Mouse (Mus musculus): ENCODE measurements around the gene Mta1. TPM values are rescaled to one million over a fixed set of nuclear protein-coding genes. Genes with fewer than 3 reads are reported as not detected.

Gene Mta1
- polyA plus RNA-seq, 1 experiment from 2014 or later: 11.3 TPM

DNA sequence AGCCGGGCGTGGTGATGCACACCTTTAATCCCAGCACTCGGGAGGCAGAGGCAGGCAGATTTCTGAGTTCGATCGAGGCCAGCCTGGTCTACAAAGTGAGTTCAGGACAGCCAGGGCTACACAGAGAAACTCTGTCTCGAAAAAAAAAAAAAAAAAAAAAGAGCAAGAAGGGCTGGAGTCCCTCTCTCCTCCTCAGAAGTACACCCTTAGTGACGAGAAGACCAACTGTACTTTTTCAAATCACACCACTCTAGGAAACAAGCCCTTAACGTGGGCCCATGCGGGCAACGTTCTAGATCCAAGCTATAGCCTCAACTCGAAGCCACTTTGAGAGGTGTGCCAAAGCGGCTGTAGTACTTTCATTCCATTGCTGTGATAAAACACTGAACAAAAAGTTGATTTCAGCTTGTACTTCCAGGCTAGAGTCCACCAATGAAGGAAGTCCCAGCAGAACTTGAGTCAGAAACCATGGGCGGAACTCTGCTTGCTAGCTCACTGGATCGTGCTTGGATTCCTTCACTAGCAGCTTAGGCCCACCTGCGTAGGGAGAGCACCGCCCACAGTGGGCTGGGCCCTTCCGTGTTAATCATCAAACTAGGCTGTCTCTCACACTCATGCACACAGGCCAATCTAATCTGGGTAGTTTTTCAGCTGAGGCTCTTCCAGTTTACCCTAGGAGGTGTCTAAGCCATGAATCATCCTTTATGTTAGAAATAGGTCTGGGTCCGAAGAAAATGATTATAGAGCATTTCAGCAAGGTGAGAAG lies 79.1 kb downstream of the Mta1 start:
- WGBS: 82% methylated on average over 18 of the region's 18 CpGs
- H3K36me3 ChIP-seq: no peaks in the 10 kb centered on the region
- no peak overlapping the region for H3K9ac ChIP-seq
- no peaks in the 10 kb centered on the region for H3K27me3 ChIP-seq (replicated peaks)
- no peak overlapping the region for H3K4me3 ChIP-seq (replicated peaks)
- no peak overlapping the region for H3K27ac ChIP-seq
- ATAC-seq: peak; percentile 49
- no peak overlapping the region for H3K4me2 ChIP-seq (replicated peaks)
- H3K4me1 ChIP-seq (replicated peaks): no peaks in the 10 kb centered on the region
- H3K9me3 ChIP-seq: no peaks in the 10 kb centered on the region

DNA sequence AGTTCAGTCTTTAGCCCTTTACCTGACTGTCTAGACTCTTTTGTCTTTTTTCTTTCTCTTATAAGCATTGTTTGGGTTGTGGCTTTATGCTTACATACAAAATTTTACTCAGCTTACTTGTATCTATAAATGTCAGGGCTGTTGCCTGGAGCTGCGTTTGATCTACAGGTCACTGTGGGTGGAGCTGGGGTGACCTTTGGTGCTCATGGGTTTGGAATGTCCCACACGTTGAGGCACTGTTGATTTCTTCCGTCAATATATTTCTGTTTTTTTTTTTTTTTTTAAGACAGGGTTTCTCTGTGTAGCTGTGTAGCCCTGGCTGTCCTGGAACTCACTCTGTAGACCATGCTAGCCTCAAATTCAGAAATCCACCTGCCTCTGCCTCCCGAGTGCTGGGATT lies 82.9 kb downstream of the Mta1 start:
- no peak overlapping the region for H3K27ac ChIP-seq
- no peak overlapping the region for H3K4me3 ChIP-seq (replicated peaks)
- ATAC-seq: no peak
- H3K36me3 ChIP-seq: no peaks in the 10 kb centered on the region
- peaks cover 8% of the 10 kb centered on the region for H3K4me1 ChIP-seq (replicated peaks)
- 43% methylated on average over 4 of the region's 4 CpGs for WGBS
- H3K27me3 ChIP-seq (replicated peaks): peaks cover 15% of the 10 kb centered on the region
- no peak overlapping the region for H3K9ac ChIP-seq
- H3K4me2 ChIP-seq (replicated peaks): no peak overlapping the region
- no peaks in the 10 kb centered on the region for H3K9me3 ChIP-seq

DNA sequence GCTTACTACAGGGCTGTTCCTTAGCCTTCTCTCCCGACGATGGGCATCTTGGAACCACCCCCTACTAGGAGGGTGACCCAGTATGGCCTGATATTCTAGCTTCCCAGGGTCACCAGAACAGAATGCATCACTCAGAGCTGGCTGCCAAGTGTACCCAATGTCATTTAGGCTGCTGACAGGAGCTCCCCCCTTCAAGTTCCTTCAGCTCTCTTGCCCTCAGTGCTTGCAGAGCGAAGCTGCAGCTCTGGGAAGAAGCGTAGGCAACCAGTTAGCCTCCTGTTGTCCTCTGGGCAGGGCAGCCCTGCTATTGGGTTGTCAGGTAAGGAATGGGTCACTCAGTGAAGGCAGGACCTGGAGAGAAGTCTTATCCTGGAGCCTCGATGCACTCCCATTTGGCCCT lies 86.9 kb downstream of the Mta1 start:
- H3K9me3 ChIP-seq: no peaks in the 10 kb centered on the region
- no peak overlapping the region for H3K27ac ChIP-seq
- no peak overlapping the region for H3K9ac ChIP-seq
- H3K27me3 ChIP-seq (replicated peaks): peaks cover 33% of the 10 kb centered on the region
- no peak for ATAC-seq
- no peak overlapping the region for H3K4me3 ChIP-seq (replicated peaks)
- 0 out of 2 replicates have a peak, but pooled peaks cover 5% of the 10 kb centered on the region for H3K36me3 ChIP-seq
- WGBS: 65% methylated on average over 5 of the region's 5 CpGs
- peaks cover 29% of the 10 kb centered on the region for H3K4me1 ChIP-seq (replicated peaks)
- peak overlapping the region; percentile 95; the same call in 1 of the 2 replicates for H3K4me2 ChIP-seq (replicated peaks)

DNA sequence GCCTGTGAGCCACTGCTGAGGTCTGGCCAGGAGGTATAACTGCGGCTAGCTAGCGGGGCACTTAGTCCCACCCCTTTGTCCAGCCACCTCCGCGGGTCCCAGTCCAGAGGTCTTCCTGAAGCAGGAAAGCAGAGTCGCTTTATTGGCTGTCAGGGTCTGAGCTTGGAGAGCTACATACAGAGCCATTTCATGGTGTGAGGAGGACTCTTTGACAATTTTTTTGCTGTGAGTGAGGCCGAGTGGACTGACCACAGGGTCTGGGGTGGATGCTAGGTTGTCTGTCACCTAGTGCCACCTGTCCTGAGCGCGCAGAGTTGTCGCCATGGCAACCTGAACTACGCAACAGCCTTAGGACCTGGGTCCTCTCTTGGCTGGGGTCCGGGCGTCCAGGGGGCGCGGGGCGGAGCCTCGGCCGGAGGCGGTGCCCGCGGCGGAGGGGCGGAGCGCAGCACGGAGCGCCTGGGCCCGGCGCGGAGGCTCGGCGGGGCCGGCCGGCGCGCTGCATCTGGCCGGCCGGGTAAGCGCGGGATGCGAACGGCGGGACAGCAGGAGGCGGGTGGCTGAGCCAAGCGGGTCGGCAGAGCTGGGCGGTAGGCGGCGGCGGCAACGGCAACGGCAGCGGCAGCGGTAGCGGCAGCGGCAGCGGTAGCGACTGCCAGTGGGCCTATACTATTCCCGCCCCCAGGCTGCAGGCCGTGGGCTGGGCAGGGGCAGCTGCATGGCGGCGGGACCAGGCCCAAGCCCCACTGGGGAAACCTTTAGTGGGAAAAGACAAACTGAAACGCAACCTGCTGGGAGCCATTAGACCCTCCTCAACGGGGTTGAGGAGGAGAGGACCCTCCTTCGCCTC lies 87.6 kb downstream of the Mta1 start, which contains the start of gene Tmem121:
TSS of gene Tmem121 (plus strand) at position 489 of the 850 bp plus-strand sequence.
- Histone ChIP-seq H3K36me3 (0 out of 2 replicates have a peak, but pooled peaks cover 5% of the 10 kb centered on the region), H3K4me1 (replicated peaks) (peaks cover 29% of the 10 kb centered on the region), H3K4me2 (replicated peaks) (peak within 1 kb of the TSS; percentile 95), H3K27me3 (replicated peaks) (peaks cover 33% of the 10 kb centered on the region), H3K27ac (no peak within 1 kb of the TSS), H3K9ac (peak within 1 kb of the TSS; percentile 65), H3K4me3 (replicated peaks) (peak within 1 kb of the TSS; percentile 65), H3K9me3 (no peaks in the 10 kb centered on the region)
- WGBS: 2% methylated on average over 63 of the region's 63 CpGs
- ATAC-seq: peak; percentile 62

DNA sequence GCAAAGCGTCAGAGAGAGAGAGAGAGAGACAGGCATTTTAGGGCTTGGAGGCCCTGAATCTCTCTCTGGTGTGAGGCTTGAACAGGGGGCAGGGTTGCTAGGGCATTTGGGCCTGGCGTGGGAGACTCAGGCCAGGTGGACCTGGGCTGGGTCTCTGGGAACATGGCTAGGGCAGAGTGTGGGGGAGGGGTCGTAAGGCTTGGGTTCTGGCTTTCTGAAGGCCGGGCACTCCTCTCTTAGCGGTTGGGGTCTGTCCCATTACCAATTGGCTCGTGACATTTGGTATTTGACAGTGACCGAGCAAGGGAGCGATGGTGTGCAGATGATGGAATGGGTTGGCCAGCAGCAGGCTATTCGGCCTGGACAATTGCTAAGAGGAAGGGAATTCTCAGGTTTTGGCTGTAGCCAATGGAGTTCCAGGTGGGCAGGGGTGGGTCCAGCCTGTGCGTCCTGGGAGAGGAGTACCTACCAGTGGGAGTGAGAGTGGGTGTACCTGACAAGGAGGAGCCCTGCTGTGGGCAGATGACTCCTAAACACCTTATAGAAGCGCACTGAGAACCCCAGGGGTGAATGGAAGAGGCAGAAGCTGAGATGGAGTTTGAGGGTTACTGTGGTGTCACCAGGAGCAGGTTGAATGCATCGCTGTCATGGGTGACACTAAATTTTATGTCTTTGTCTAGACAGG lies 88.4 kb downstream of the Mta1 start:
- Histone ChIP-seq H3K4me1 (replicated peaks) (peaks cover 29% of the 10 kb centered on the region), H3K9ac (peak overlapping the region; percentile 65), H3K4me2 (replicated peaks) (peak overlapping the region; percentile 95), H3K27me3 (replicated peaks) (peaks cover 33% of the 10 kb centered on the region), H3K4me3 (replicated peaks) (peak overlapping the region; percentile 65), H3K36me3 (0 out of 2 replicates have a peak, but pooled peaks cover 5% of the 10 kb centered on the region), H3K27ac (no peak overlapping the region), H3K9me3 (no peaks in the 10 kb centered on the region)
- 46% methylated on average over 12 of the region's 12 CpGs for WGBS
- ATAC-seq: no peak

Other genes starting within 250 kb of the Mta1 start
- gene Gpr132, start 230.1 kb upstream of the Mta1 start, polyA plus RNA-seq (2015; fragmentation: Nextera tagmentation; extraction: Ambion mirVana): 0.24 and 0.40 TPM in 2 replicates
- gene Jag2, start 168.5 kb upstream of the Mta1 start, polyA plus RNA-seq (2015; fragmentation: Nextera tagmentation; extraction: Ambion mirVana): 3.7 and 4.1 TPM in 2 replicates
- 91.3 and 94.7 TPM in 2 replicates for gene Nudt14, start 156.2 kb upstream of the Mta1 start, polyA plus RNA-seq (2015; fragmentation: Nextera tagmentation; extraction: Ambion mirVana)
- gene Btbd6, start 121.8 kb upstream of the Mta1 start, polyA plus RNA-seq (2015; fragmentation: Nextera tagmentation; extraction: Ambion mirVana): 19.5 and 22.4 TPM in 2 replicates
- 45.8 and 49.8 TPM in 2 replicates for gene Brf1, start 97.6 kb upstream of the Mta1 start, polyA plus RNA-seq (2015; fragmentation: Nextera tagmentation; extraction: Ambion mirVana)
- gene Pacs2, start 83.8 kb upstream of the Mta1 start, polyA plus RNA-seq (2015; fragmentation: Nextera tagmentation; extraction: Ambion mirVana): 11.7 and 12.1 TPM in 2 replicates
- not detected in 2 replicates for gene Tex22, start 23.8 kb upstream of the Mta1 start, polyA plus RNA-seq (2015; fragmentation: Nextera tagmentation; extraction: Ambion mirVana)
- gene Crip2, start 42.0 kb downstream of the Mta1 start, polyA plus RNA-seq (2015; fragmentation: Nextera tagmentation; extraction: Ambion mirVana): 122 and 130 TPM in 2 replicates
- 426 and 430 TPM in 2 replicates for gene Crip1, start 48.0 kb downstream of the Mta1 start, polyA plus RNA-seq (2015; fragmentation: Nextera tagmentation; extraction: Ambion mirVana)
- 25.3 and 25.5 TPM in 2 replicates for gene Tedc1, start 58.1 kb downstream of the Mta1 start, polyA plus RNA-seq (2015; fragmentation: Nextera tagmentation; extraction: Ambion mirVana)
- 6.7 and 7.5 TPM in 2 replicates for gene Tmem121, start 87.7 kb downstream of the Mta1 start, polyA plus RNA-seq (2015; fragmentation: Nextera tagmentation; extraction: Ambion mirVana)